Mouse (Mus musculus) small intestine, adult 2 months (tissue): ENCODE results near the gene Actl10. TPM values are rescaled to one million over a fixed set of nuclear protein-coding genes. Genes with fewer than 3 reads are reported as not detected.

Experiments used
- H3K27ac ChIP-seq: fragments of 200-500 bp; 2 replicates; pipeline ENCODE4 v1.5.1; 2012; ENCODE audit warnings: low read depth, low read length, control low read depth, inconsistent platforms; ENCODE audit not compliant: insufficient read depth
- H3K27me3 ChIP-seq: fragments of 200-500 bp; 2 replicates; pipeline ENCODE4 v1.6.1; 2012; ENCODE audit warnings: mild to moderate bottlenecking, moderate library complexity, low read length, inconsistent platforms; ENCODE audit not compliant: control insufficient read depth, insufficient read depth
- H3K36me3 ChIP-seq: fragments of 200-500 bp; 2 replicates; pipeline ENCODE4 v1.6.1; 2012; ENCODE audit warnings: mild to moderate bottlenecking, low read length, control low read depth, inconsistent platforms; ENCODE audit not compliant: control insufficient read depth, insufficient read depth
- H3K4me1 ChIP-seq: fragments of 200-500 bp; 2 replicates; pipeline ENCODE4 v1.6.1; 2012; ENCODE audit warnings: low read length, inconsistent platforms, mixed read lengths; ENCODE audit not compliant: control insufficient read depth, insufficient read depth, insufficient read length
- H3K4me3 ChIP-seq: fragments of 200-500 bp; 2 replicates; pipeline ENCODE4 v1.5.1; 2012; ENCODE audit warnings: low read depth, mild to moderate bottlenecking, control low read depth, inconsistent platforms, low read length, moderate library complexity
- CTCF ChIP-seq: fragments of 200-500 bp; IDR thresholded peaks from 2 replicates; pipeline ENCODE4 v1.5.1; 2012; ENCODE audit warnings: low read depth, mild to moderate bottlenecking, control low read depth, inconsistent platforms, low read length, moderate library complexity, mixed read lengths; ENCODE audit not compliant: insufficient replicate concordance, insufficient read length; ENCODE audit errors: extremely low read depth
- POLR2A ChIP-seq: fragments of 200-500 bp; IDR thresholded peaks from 2 replicates; pipeline ENCODE4 v1.6.1; 2012; ENCODE audit warnings: low read depth, mild to moderate bottlenecking, control low read depth, inconsistent platforms, low read length, moderate library complexity
- WGBS: fragments of 180-500 bp; shearing (Covaris S2); methylation state at CpG from one replicate; pipeline ENCODE4 v1.1.7; 2018; 5-methylcytosine and 5-hydroxymethylcytosine counted together
- polyA plus RNA-seq: library from polyadenylated mRNA; depleted of rRNA; stranded (reverse); fragments of >200 nt; gene quantifications from 2 replicates; pipeline ENCODE4 v1.2.3, GENCODE M21; 2012

Gene Actl10
- polyA plus RNA-seq, 1 experiment: not detected

DNA sequence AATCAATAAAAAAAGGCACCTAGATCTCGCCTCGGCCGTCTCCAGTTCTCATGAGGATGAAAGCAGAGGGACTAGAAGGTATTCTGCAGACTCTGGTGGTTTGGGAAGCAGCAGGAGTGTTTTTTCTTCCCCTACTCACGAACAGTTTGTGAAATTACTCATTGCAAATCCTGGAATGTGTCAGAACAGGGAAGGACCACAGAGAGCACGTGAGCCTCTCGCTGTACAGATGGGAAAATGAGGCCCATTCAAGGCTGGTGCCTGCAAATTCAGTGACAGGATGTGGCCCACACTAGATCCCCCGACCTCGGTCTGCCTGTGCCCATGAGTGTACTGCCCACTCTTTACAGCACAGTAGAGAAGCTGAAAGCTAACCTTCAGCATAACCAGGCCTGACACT is 20.4 kb downstream of the Actl10 start:
- H3K27ac ChIP-seq: no peak overlapping the region
- 81% methylated on average over 8 of the region's 8 CpGs for WGBS
- TF ChIP-seq CTCF (no peak), POLR2A (no peak)
- H3K4me1 ChIP-seq: peaks cover 5% of the 10 kb centered on the region; the same call in 1 of the 2 replicates
- no peaks in the 10 kb centered on the region for H3K36me3 ChIP-seq
- H3K4me3 ChIP-seq: no peak overlapping the region
- H3K27me3 ChIP-seq: no peaks in the 10 kb centered on the region

DNA sequence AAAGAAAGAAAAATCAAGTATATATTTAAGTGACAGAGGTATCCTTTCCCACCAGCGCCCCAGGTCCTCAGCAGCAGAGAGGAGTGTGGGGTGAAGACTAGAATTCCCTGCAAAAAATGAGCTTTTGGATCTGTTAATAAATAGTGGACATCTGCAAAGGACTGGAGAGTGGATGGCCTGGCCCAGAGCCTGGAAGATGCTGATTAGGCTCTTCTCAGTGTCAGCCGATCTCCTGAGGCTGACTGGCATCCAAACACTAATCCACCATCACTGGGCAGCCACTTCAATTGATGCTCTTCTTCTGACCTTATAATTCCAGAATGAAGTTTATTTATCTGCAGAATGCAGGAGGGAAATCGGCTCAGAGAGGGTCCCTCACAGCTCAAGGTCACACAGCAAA is 21.4 kb downstream of the Actl10 start:
- Histone ChIP-seq H3K27ac (no peak overlapping the region), H3K4me1 (peaks cover 5% of the 10 kb centered on the region; the same call in 1 of the 2 replicates), H3K4me3 (no peak overlapping the region), H3K36me3 (no peaks in the 10 kb centered on the region), H3K27me3 (no peaks in the 10 kb centered on the region)
- TF ChIP-seq CTCF (no peak), POLR2A (no peak)
- 79% methylated on average over 3 of the region's 3 CpGs for WGBS

DNA sequence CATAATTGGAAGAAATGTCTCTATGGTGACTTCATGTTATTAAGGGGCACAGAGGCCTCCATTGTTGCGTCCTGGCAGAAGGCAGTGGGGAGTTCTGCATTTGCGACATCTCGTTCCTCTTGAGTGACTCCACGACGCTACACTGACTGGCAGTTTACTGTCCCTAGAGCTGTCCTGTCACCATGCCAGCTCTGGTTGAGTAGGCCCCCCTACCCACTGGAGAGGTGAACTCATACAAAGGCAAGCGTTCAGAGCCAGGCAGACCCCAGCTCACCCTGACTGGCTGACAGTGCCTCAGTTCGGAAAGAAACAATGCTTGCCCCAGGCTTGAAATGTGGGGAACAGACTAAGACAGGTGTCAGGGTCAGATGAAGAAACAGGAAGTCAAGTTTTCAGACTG is 22.7 kb downstream of the Actl10 start:
- Histone ChIP-seq H3K4me1 (no peaks in the 10 kb centered on the region), H3K27me3 (no peaks in the 10 kb centered on the region), H3K4me3 (no peak overlapping the region), H3K36me3 (no peaks in the 10 kb centered on the region), H3K27ac (no peak overlapping the region)
- 78% methylated on average over 7 of the region's 7 CpGs for WGBS
- TF ChIP-seq CTCF: no peak
- TF ChIP-seq POLR2A: no peak

DNA sequence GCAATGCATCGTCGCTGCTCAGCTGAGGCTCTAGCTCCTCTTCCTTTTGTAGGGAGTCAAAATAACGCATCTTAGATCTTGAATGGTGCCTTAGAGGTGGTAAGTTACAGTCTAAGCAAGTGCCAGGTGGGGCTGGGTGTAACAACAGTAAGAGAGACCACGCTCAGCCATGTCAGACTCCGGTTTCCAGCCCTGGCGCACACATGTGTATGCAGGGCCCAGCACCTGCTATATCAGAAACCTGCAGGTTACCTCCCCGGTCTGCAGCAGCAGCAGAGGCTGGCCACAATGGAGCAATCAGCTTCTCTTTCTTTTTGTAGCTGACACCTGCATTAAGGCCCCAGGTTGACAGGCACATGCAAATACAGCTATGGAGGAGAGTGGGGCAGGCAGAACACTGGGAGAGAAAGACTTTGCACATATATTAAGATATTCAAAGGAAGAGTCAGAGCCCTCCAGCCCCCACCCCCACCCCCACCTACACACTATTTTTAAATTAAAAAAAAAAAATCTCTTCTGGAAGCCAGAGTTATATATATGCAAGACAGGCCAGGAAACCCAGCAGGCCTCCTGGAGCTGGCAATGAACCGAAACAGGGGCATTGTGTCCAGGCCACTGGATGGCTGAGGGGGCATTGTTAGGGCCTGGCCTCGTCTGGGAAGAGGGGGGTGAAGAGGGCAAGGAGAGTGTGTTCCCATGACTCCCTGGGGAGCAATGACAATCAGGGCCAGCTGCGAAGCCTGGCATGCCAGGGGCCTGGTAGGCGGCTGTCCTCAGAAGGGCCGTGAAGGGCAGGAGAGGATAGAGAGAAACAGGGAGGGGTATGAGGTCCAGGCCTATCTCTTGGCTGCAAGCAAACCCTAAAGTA is 25.5 kb downstream of the Actl10 start:
- Histone ChIP-seq H3K4me3 (no peak overlapping the region), H3K36me3 (no peaks in the 10 kb centered on the region), H3K27me3 (no peaks in the 10 kb centered on the region), H3K27ac (no peak overlapping the region), H3K4me1 (0 out of 2 replicates have a peak, but pooled peaks cover 3% of the 10 kb centered on the region)
- WGBS: 76% methylated on average over 12 of the region's 12 CpGs
- TF ChIP-seq CTCF (no peak), POLR2A (no peak)

DNA sequence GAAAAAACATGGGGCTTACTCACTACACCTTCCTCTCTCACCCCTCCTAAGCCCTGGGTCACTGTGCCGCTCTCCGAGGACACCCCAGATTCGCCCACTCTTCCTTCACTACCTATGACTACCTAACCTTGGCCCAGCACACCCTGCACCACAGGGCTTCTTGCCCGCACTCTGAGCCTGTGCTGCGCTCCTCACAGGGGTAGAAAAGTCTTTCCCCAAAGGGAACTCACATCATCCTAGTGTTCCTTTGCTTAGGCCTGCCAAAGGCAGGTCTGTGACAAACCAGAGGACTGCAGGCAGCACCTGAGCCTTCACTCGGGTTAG is 26.1 kb downstream of the Actl10 start:
- WGBS: 95% methylated on average over 6 of the region's 6 CpGs
- H3K36me3 ChIP-seq: no peaks in the 10 kb centered on the region
- H3K27me3 ChIP-seq: no peaks in the 10 kb centered on the region
- no peak overlapping the region for H3K4me3 ChIP-seq
- no peak overlapping the region for H3K27ac ChIP-seq
- TF ChIP-seq CTCF (no peak), POLR2A (no peak)
- H3K4me1 ChIP-seq: 0 out of 2 replicates have a peak, but pooled peaks cover 3% of the 10 kb centered on the region

DNA sequence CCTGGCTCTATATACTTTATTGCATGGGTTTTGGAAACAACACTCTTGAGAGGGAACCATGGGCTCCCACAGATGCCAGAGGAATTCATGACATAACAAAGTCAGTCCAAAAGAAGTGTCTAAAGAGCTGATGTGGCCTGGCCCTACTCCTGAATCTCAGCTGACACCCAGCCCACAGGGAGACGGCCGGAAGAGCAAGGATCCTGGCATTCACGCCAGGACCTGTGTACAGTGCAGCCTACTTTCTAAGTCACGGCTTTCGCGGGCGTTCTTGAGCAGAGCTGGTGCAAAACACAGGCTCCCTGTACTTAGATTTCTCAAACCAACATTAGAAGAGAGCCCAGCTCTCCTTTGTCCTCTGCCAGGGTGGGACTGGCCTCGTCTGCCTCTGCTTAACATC is 29.0 kb downstream of the Actl10 start:
- Histone ChIP-seq H3K27ac (no peak overlapping the region), H3K4me1 (0 out of 2 replicates have a peak, but pooled peaks cover 3% of the 10 kb centered on the region), H3K27me3 (no peaks in the 10 kb centered on the region), H3K36me3 (no peaks in the 10 kb centered on the region), H3K4me3 (no peak overlapping the region)
- 76% methylated on average over 8 of the region's 8 CpGs for WGBS
- no peak for TF ChIP-seq CTCF
- TF ChIP-seq POLR2A: no peak

DNA sequence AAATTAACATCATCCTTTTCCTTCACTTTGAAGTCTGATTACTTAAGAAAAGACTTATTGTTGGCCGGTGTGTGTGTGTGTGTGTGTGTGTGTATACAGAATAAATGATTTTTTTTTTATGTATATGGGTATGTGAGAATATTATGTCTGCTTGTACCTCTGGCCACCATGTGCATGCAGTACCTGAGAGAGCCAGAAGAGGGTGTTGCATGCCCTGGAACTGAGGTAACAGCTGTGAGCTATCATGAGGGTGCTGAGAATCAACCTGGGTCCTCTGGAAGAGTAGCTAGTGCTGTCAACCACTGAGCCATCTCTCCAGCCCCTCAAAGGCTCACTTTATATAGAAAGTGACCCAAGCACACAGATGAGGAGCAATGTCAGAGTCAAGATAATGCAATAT is 29.8 kb downstream of the Actl10 start:
- Histone ChIP-seq H3K36me3 (no peaks in the 10 kb centered on the region), H3K27ac (no peak overlapping the region), H3K4me1 (0 out of 2 replicates have a peak, but pooled peaks cover 3% of the 10 kb centered on the region), H3K4me3 (no peak overlapping the region), H3K27me3 (no peaks in the 10 kb centered on the region)
- 97% methylated on average over 1 of the region's 1 CpGs for WGBS
- TF ChIP-seq POLR2A: no peak
- TF ChIP-seq CTCF: no peak
